Mouse (Mus musculus) CH12.LX (cell line): ENCODE results near the gene Cacna1s. TPM values are rescaled to one million over a fixed set of nuclear protein-coding genes. Genes with fewer than 3 reads are reported as not detected.

Experiments
- DNase-seq: peaks from one replicate; pipeline ENCODE4 v3.0.0-alpha.2; 2013; ENCODE audit errors: extremely low read depth
- H3K27ac ChIP-seq: 2 replicates; pipeline ENCODE4 v1.5.1; 2012; ENCODE audit warnings: low read depth, mild to moderate bottlenecking, control low read depth, moderate library complexity; ENCODE audit not compliant: insufficient read depth
- H3K27me3 ChIP-seq: replicated peaks from 2 replicates; pipeline ENCODE3; 2012; ENCODE audit warnings: inconsistent platforms
- H3K36me3 ChIP-seq, 2 experiments: replicated peaks in 1 of 2; 2 replicates each; pipeline versions ENCODE3 to v1.6.1; 2012; ENCODE audit warnings: inconsistent platforms in 1 of 2, low read length in 1 of 2, mild to moderate bottlenecking in 1 of 2, mixed read lengths in 1 of 2, moderate library complexity in 1 of 2; ENCODE audit not compliant: control insufficient read depth in 1 of 2, insufficient read depth in 1 of 2
- H3K4me1 ChIP-seq, 2 experiments: 2 replicates each; pipeline ENCODE4 v1.6.1; 2012; ENCODE audit warnings: inconsistent platforms in 1 of 2, moderate library complexity in 1 of 2; ENCODE audit not compliant: insufficient read depth in 2 of 2, control insufficient read depth in 1 of 2
- H3K4me2 ChIP-seq: 2 replicates; pipeline ENCODE4 v1.6.1; 2012; ENCODE audit warnings: low read depth, mild to moderate bottlenecking, control low read depth; ENCODE audit not compliant: poor library complexity, insufficient read depth, severe bottlenecking
- H3K4me3 ChIP-seq, 3 experiments: fragments of 150-350 bp in 1 of 3; sonication (generic) in 1 of 3; replicated peaks in 1 of 3; 2 replicates each; pipeline versions ENCODE3 to v1.5.1; 2011 to 2012; ENCODE audit warnings: low read depth in 2 of 3, low read length in 2 of 3, mild to moderate bottlenecking in 2 of 3, moderate library complexity in 2 of 3, control low read depth in 1 of 3, improper control_type of control experiment in 1 of 3, inconsistent platforms in 1 of 3, mixed read lengths in 1 of 3; ENCODE audit not compliant: poor library complexity in 1 of 3
- H3K79me2 ChIP-seq: replicated peaks from 2 replicates; pipeline ENCODE4 v1.6.1; 2012; ENCODE audit warnings: mild to moderate bottlenecking, moderate library complexity; ENCODE audit not compliant: control insufficient read depth, poor library complexity, insufficient read depth, severe bottlenecking; ENCODE audit errors: extremely low read depth
- H3K9ac ChIP-seq: 2 replicates; pipeline ENCODE4 v1.6.1; 2012; ENCODE audit warnings: low read depth, mild to moderate bottlenecking, control low read depth, moderate library complexity; ENCODE audit not compliant: insufficient read depth
- H3K9me3 ChIP-seq: replicated peaks from 2 replicates; pipeline ENCODE3; 2012; ENCODE audit warnings: low read length, inconsistent platforms, mixed read lengths
- CHD1 ChIP-seq: IDR thresholded peaks from 2 replicates; pipeline ENCODE4 v1.6.1; 2012; ENCODE audit warnings: low read depth, low read length, improper control_type of control experiment, inconsistent platforms
- CHD2 ChIP-seq: IDR thresholded peaks from 2 replicates; pipeline ENCODE4 v1.6.1; 2011; ENCODE audit warnings: low read length, improper control_type of control experiment
- E2F4 ChIP-seq: IDR thresholded peaks from 2 replicates; pipeline ENCODE4 v1.6.1; 2011; ENCODE audit warnings: low read depth, low read length, improper control_type of control experiment; ENCODE audit not compliant: insufficient replicate concordance
- EP300 ChIP-seq: IDR thresholded peaks from 2 replicates; pipeline ENCODE4 v1.6.1; 2011; ENCODE audit warnings: low read length, improper control_type of control experiment
- ETS1 ChIP-seq: conservative IDR thresholded peaks from 2 replicates; pipeline ENCODE4 v1.6.1; 2012; ENCODE audit warnings: low read depth, mild to moderate bottlenecking, inconsistent platforms, low read length, improper control_type of control experiment, moderate library complexity
- GABPA ChIP-seq: IDR thresholded peaks from 2 replicates; pipeline ENCODE4 v1.6.1; 2012; ENCODE audit warnings: low read depth, low read length, improper control_type of control experiment, inconsistent platforms; ENCODE audit not compliant: insufficient replicate concordance
- HCFC1 ChIP-seq: IDR thresholded peaks from 2 replicates; pipeline ENCODE4 v1.6.1; 2012; ENCODE audit warnings: low read depth, mild to moderate bottlenecking, inconsistent platforms, low read length, improper control_type of control experiment
- JUND ChIP-seq: conservative IDR thresholded peaks from 2 replicates; pipeline ENCODE4 v1.6.1; 2011; ENCODE audit warnings: low read depth, low read length, improper control_type of control experiment
- MAFK ChIP-seq: IDR thresholded peaks from 2 replicates; pipeline ENCODE4 v1.6.1; 2011; ENCODE audit warnings: low read length, improper control_type of control experiment; ENCODE audit not compliant: insufficient replicate concordance
- MXI1 ChIP-seq: IDR thresholded peaks from 2 replicates; pipeline ENCODE4 v1.6.1; 2011; ENCODE audit warnings: mild to moderate bottlenecking, low read depth, low read length, improper control_type of control experiment
- MYC ChIP-seq: IDR thresholded peaks from 2 replicates; pipeline ENCODE4 v1.6.1; 2011; ENCODE audit warnings: low read depth, mild to moderate bottlenecking, improper control_type of control experiment, low read length
- POLR2A ChIP-seq: IDR thresholded peaks from 2 replicates; pipeline ENCODE4 v1.6.1; 2011; ENCODE audit warnings: low read depth, mild to moderate bottlenecking, improper control_type of control experiment, low read length
- POLR2AphosphoS2 ChIP-seq: IDR thresholded peaks from 2 replicates; pipeline ENCODE4 v1.6.1; 2011; ENCODE audit warnings: low read depth, low read length, improper control_type of control experiment
- RAD21 ChIP-seq: IDR thresholded peaks from 2 replicates; pipeline ENCODE4 v1.6.1; 2011; ENCODE audit warnings: low read depth, mild to moderate bottlenecking, low read length, improper control_type of control experiment, moderate library complexity
- RCOR1 ChIP-seq: conservative IDR thresholded peaks from 2 replicates; pipeline ENCODE4 v1.6.1; 2012; ENCODE audit warnings: low read depth, mild to moderate bottlenecking, inconsistent platforms, low read length, improper control_type of control experiment
- SMC3 ChIP-seq: IDR thresholded peaks from 2 replicates; pipeline ENCODE4 v1.6.1; 2011; ENCODE audit warnings: low read depth, low read length, improper control_type of control experiment
- TBP ChIP-seq: conservative IDR thresholded peaks from 2 replicates; pipeline ENCODE4 v1.6.1; 2011; ENCODE audit warnings: low read depth, low read length, improper control_type of control experiment
- UBTF ChIP-seq: IDR thresholded peaks from 2 replicates; pipeline ENCODE4 v1.6.1; 2012; ENCODE audit warnings: low read depth, mild to moderate bottlenecking, inconsistent platforms, low read length, improper control_type of control experiment, moderate library complexity
- USF1 ChIP-seq: IDR thresholded peaks from 2 replicates; pipeline ENCODE4 v1.6.1; 2014; ENCODE audit warnings: low read depth, mild to moderate bottlenecking, inconsistent platforms, low read length, improper control_type of control experiment
- USF2 ChIP-seq: conservative IDR thresholded peaks from 2 replicates; pipeline ENCODE4 v1.6.1; 2011; ENCODE audit warnings: low read depth, low read length, improper control_type of control experiment
- ZKSCAN1 ChIP-seq: IDR thresholded peaks from 2 replicates; pipeline ENCODE4 v1.6.1; 2012; ENCODE audit warnings: low read depth, inconsistent platforms, low read length, improper control_type of control experiment, borderline replicate concordance
- ZMIZ1 ChIP-seq: IDR thresholded peaks from 2 replicates; pipeline ENCODE4 v1.6.1; 2012; ENCODE audit warnings: low read depth, mild to moderate bottlenecking, inconsistent platforms, low read length, improper control_type of control experiment
- dilution Hi-C: fragments of 300-500 bp; cut with MboI; formaldehyde crosslinking; loops from 2 replicates; pipeline ENCODE4 v1.14.3; 2020; ENCODE audit warnings: low sequenced_read_pairs; ENCODE audit not compliant: extremely low pct_unique_long_range_greater_than_20kb, extremely low pct_ligation_motif_present
- in situ Hi-C: fragments of 300-500 bp; cut with MboI; formaldehyde crosslinking; loops from 3 replicates; pipeline ENCODE4 v1.14.3; 2019; ENCODE audit warnings: low sequenced_read_pairs, low pct_ligation_motif_present, low pct_unique_long_range_greater_than_20kb, mixed read lengths
- polyA plus RNA-seq: library from polyadenylated mRNA; unstranded; fragments of >175 nt; gene quantifications from 2 replicates; pipeline ENCODE4 v1.2.1, GENCODE M21; 2012; ENCODE audit warnings: low read depth; ENCODE audit not compliant: insufficient read length
- total RNA-seq, 2 experiments: library from RNA; depleted of rRNA; stranded (reverse); fragments of 300-350 nt in 1 of 2; fragments of >200 nt in 1 of 2; gene quantifications; 2 replicates each; pipeline ENCODE4 v1.2.3; 2012 to 2014

The Cacna1s gene
- total and polyA plus RNA-seq, 3 experiments: 33.9 to 90.0 (median 61.7) TPM

DNA sequence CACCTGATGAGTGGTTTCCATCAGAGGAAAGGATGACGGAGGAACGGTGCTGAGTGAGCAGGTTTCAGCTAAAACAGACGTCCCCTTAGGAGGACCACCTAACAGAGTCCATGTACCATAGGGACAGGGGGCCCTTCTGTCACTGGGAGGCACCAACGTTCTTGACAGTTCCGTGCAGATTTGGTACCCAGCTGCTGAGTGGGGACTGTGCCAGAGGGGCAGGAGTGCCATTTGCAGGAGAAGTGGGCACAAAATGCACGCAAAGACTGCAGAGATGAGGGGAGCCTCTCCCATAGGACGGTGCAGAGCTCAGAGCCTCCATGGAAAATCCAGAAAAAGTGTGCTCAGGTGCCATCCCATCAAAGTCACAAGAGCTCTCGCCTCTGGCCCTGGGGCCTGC is 69.5 kb downstream of the Cacna1s start:
- Histone ChIP-seq H3K4me1 (peaks cover 34 to 64% of the 10 kb centered on the region in 2 experiments), H3K36me3 (peaks cover 15 to 33% of the 10 kb centered on the region in 2 experiments), H3K27me3 (no peaks in the 10 kb centered on the region), H3K4me3 (no peak overlapping the region), H3K79me2 (no peaks in the 10 kb centered on the region), H3K4me2 (no peak overlapping the region), H3K9me3 (no peaks in the 10 kb centered on the region), H3K9ac (no peak overlapping the region), H3K27ac (no peak overlapping the region)
- dilution Hi-C loops: no loop called here
- no peak for TF ChIP-seq TBP
- no peak for TF ChIP-seq ZKSCAN1
- TF ChIP-seq RAD21: no peak
- TF ChIP-seq ETS1: no peak
- no peak for TF ChIP-seq SMC3
- TF ChIP-seq USF1: no peak
- no peak for TF ChIP-seq MYC
- TF ChIP-seq USF2: no peak
- no peak for TF ChIP-seq POLR2AphosphoS2
- no peak for TF ChIP-seq CHD1
- no peak for TF ChIP-seq UBTF
- TF ChIP-seq CHD2: no peak
- no peak for TF ChIP-seq POLR2A
- no peak for TF ChIP-seq RCOR1
- in situ Hi-C loops: no loop called here
- DNase-seq: no peak

DNA sequence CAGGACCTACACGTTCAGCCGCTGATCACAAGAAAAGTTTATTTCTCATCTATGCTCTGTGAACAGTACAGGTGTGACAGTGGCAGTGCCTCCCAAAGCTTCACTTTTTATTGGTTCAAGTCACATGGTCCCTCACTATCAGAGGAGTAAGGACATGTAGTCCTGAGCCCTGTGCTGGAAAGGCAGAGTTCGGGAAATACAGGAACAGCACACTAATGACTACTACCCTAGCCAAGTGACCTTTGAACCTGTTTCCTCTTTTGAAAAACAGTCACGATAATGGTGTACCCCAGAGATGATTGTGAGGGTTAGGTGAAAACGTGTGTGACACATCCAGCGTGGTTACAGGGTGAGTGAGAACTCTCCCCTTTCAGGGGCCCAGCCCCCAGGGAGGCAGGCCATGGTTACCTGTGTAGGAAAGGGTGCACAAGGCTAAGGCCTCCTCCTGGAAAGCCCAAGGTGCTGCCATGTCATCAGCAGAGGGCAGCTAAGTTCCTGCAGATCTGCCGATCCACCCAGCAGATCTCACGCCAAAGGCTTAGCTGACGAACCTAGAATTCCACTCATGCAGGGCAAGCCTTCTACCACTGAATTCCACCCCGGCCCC is 73.7 kb downstream of the Cacna1s start:
- Histone ChIP-seq H3K79me2 (no peaks in the 10 kb centered on the region), H3K4me1 (peaks cover 14 to 51% of the 10 kb centered on the region in 2 experiments), H3K27ac (no peak overlapping the region), H3K4me2 (no peak overlapping the region), H3K36me3 (peaks cover 20 to 37% of the 10 kb centered on the region in 2 experiments), H3K4me3 (no peak overlapping the region), H3K27me3 (no peaks in the 10 kb centered on the region), H3K9ac (no peak overlapping the region), H3K9me3 (no peaks in the 10 kb centered on the region)
- dilution Hi-C loops (no loop called here), in situ Hi-C loops (loop anchor here (5.0 kb wide), 1 partner anchor 36 kb away; no protein-coding TSS in a partner anchor)
- DNase-seq: no peak
- TF ChIP-seq SMC3 (no peak; the same call in 1 of the 2 replicates), E2F4 (no peak), MAFK (no peak), EP300 (no peak), HCFC1 (no peak), ZMIZ1 (no peak), JUND (no peak), MYC (no peak), MXI1 (no peak), GABPA (no peak), POLR2AphosphoS2 (no peak)
